Mouse (Mus musculus): ENCODE results near the gene Sik3.
"Not testable (repeated sequence)": the region's sequence is repeated elsewhere in the genome, so short reads cannot be mapped to it uniquely, and the experiment has no call there.

The Sik3 gene

GRCm38 (mm10) chr9:46155818-46156217 lies 143.2 kb downstream of the Sik3 start:
- not testable (repeated sequence) for DNase-seq

DNA sequence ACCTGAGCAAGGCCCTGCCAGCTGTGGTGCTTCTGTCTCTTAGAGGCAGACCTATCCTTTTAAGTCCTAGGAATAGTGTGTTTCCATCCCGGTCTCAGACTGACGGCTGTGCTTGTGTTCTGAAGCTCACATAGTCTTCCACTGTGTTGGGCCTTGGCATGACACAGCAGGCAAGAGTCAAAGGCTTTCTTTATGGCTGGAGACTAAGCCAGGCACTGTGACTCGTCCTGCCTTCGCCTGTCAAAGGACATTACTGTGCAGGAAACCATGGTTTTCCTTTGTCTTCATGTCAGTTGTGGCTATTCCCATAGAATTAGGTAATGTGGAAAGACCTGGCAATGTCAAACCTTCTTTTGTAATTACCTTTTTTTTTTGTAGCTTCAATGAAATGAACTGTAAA lies 144.1 kb downstream of the Sik3 start:
- no peak for DNase-seq

- peak in 1 of 2 experiments; percentile 29 for DNase-seq
These were observed 145.7 kb downstream of the Sik3 start for GRCm38 (mm10) chr9:46158273-46158813.

GRCm38 (mm10) chr9:46163430-46163829 lies 150.8 kb downstream of the Sik3 start:
- no peak for DNase-seq

DNA sequence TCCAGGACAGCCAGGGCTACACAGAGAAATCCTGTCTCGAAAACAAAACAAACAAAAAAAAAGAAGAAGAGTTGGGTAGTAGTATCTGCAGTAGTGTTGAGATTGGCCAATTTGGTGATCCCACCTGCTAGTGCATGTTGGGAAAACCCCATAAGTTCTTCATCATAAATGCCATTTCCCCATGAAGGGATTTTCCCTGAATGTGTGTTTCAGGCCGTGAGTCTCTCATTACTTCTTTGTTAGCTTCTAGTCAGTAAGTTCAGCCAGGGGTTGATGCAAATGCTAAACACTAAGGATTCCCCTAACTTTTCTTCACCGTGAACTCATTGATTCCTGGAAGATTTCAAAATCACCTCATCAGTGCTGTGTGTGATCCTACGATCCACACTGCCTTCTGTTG lies 156.2 kb downstream of the Sik3 start:
- DNase-seq = no peak

GRCm38 (mm10) chr9:46172251-46172650 lies 159.6 kb downstream of the Sik3 start:
- no peak for DNase-seq

- DNase-seq = no peak
These were observed 160.3 kb downstream of the Sik3 start for GRCm38 (mm10) chr9:46172953-46173352.

- DNase-seq = no peak
These were observed 161.3 kb downstream of the Sik3 start for GRCm38 (mm10) chr9:46173919-46174318.

- no peak for DNase-seq
These were observed 162.2 kb downstream of the Sik3 start for GRCm38 (mm10) chr9:46174770-46175294.

- no peak for DNase-seq
These were observed 162.7 kb downstream of the Sik3 start for GRCm38 (mm10) chr9:46175300-46175699.

GRCm38 (mm10) chr9:46175938-46176375 lies 163.3 kb downstream of the Sik3 start:
- no peak for DNase-seq

DNA sequence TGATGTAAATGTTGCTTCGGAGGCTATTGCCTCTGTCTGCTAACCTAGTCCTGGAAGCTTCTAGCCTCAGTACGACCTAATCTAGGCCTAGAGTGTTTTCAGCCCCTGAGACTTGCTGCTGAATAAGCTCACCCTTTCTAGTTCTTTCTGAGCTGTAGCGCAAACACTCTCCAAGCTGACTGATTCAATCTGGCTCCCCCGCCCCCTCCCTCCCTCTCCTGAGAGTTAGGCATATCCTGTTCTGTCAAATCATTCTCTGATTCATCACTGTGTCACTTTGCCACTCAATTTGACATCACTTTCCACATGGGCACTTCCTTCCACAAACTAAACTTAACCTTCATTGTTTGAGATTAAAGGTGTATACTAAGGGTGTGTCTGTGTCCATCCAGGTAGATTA lies 164.0 kb downstream of the Sik3 start:
- no peak for DNase-seq

DNA sequence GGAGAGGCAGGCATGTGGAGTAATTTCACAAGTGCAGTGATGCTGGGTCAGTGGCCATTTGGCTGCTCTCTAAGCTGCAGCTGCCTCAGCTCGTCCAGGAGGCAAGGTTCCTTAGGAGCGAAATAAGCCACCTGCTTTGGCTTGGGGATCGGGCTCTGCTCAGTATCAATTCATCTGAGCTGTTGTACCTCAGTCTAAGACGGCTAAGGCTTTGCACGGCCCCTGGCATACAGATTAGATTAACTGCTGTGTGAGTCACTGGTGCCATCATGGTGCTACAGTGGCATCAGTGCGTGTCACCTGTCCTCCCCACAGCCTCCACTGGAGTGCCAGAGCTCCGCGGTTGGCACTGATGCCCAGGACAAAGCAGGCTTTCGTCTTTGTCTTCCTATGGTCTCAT lies 166.0 kb downstream of the Sik3 start:
- DNase-seq = peak; percentile 45 to 57

DNA sequence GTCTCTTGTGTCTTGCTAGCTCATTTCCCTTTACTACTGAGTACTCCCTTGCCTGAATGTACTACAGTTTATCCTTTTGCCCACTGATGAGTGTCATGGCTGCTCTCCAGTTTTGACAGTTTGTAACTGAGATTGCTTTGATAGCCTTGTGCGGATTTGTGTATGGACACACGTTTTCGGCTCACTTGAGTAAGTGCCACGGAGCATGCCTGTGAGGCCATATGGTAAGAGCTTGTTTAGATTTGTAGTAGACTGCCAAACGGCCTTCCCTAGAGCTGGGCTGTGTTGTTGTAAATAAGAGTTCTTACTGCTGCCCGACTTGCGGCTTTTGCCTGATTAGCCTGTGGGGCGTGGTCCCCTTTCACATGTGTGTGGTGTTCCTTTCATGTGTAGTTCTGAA lies 168.7 kb downstream of the Sik3 start:
- peak; percentile 67 to 72 for DNase-seq

DNA sequence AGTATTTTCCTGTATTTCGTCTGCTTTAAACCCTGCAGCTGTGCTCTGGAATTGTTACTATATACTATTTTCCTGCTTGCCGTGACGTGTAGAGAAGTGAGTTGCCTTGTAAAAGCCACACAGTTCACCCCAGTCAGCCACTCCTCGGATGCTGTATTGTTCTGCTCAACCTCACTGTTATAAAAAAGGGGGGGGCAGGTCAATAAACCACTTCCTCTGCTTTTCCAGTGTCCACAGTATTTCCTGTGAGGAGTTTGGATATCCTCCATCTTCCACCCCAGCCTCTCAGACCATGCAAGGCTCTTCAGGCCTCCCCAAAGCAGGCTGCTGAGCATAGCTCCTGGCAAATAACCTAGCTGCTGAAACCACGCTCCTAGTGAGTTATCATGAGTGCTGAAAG lies 171.9 kb downstream of the Sik3 start:
- no peak for DNase-seq

DNA sequence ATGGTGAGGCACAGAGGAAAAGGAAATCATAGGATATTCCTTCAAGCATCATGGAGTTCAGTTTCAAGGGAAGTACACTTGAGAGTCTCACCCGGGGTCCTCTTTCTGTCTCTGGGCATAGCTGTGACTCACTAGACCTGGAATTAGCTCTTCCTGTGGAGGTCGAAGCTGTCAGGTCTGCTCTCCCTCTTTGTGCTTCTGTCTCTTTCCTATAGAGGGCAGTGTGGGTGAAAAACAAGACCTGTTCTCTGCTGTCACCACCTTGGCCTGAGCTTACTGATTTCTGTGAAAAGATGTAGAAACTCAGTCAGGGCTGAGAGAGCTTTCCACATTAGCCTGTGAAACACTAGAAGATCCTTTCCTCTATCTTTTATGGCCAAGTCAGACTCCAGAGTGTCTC lies 172.6 kb downstream of the Sik3 start:
- peak; percentile 59 to 64 for DNase-seq

- DNase-seq = no peak
These were observed 173.8 kb downstream of the Sik3 start for GRCm38 (mm10) chr9:46186387-46186786.

DNA sequence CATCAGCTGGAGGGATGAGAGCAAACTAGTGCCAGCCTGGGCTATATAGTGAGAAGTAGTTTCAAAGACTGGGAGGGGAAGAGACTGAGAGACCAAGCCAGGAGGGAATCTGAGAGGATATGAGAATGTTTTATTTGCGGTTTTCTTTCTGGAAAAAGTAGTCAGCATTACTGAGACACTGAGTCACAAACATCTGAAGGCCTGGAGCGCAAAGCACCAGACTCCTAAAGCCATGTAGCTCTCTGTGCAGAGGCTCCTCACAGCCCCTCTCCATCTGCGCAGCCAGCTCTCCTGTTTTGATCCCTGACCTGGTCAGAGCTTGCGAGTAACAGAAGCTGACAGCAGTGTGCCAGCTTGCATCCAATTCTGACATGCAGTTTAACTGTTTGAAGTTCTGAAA lies 175.8 kb downstream of the Sik3 start:
- no peak for DNase-seq

DNA sequence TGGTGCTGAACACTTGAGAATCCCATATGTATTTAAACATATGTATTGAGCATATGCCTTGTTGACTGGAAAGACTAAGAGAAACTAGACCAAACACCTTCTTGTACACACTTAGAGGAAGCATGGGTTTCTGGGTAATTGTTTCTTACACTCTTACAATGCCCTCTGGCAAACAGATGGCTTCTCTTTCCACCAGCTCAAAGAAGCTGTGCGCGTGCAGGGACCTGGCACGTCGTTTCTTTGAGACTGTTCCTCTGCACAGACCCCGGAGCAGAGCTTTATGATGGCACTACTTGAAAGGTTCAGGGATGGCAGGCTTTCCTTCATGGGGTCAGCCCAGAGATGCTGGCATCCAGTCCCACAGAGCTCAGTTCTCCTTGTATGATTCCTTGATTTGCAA lies 176.3 kb downstream of the Sik3 start:
- DNase-seq = no peak

DNA sequence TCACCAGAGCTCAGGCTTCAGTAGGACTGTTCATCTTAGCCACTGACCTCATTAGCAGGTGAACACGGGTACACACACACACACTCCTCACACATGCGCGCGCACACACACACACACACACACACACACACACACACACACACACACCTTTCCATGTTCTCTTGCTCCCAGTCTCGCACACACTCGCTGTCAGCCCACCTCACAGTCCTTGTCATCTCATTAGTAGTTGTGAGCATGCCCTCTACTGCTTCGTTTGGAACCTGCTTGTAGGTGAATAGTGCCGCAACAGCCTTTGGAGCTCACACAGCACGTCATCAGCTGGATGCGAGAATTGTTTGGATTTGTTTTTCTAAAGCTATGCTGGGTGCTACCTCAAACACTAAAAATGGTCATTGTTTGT lies 176.8 kb downstream of the Sik3 start:
- DNase-seq = peak in 1 of 2 experiments; percentile 50

DNA sequence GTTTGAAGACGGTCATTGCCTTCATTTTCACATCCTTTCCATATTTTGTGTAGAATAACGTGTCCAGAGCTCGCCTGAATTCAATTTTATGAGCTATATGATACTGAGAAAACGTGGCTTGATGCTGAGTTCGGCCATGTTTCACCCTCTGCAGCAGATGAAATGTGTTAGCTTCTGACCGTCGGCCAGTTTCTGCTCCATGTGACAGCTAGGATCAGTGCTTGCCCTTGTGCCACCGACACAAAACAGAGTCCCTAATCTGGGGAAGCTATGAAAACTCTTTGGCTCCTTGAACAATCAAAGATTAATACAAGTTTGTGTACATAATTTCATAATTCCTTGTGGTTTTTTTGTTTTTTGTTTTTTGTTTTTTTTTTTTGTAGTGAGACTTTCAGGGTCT lies 178.6 kb downstream of the Sik3 start:
- DNase-seq = no peak

DNA sequence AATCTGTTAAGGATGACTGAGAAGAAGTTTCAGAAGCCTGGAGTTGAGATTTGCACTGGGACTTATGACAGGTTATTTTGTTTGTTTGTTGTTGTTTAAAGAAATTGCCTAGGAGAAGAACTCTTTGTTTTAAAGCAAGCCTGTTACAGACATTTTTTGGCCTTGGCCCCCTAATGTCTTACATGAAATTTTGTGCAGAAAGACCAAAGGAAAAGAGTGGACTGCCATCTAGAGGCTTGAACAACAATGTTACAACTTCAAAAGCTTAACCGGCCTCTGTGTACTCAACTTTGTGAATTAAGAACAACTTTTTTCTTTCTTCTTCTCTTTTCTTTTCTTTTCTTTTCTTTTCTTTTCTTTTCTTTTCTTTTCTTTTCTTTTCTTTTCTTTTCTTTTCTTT lies 179.0 kb downstream of the Sik3 start:
- peak; percentile 42 to 47 for DNase-seq

DNA sequence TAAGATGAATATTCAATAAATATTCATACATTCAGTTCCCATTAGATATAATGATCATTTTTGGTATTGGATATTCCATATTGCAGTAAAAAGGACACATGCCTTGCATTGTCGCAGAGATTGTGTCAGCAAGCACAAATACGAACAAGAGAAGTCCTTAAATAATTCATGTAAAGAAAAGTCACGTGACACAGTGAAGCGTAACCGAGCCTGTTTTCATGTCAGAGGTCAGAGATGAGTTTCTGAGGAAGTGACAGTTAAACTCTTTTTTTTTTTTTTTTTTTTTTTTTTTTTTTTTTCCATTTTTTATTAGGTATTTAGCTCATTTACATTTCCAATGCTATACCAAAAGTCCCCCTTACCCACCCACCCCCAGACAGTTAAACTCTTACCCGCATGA lies 180.0 kb downstream of the Sik3 start:
- no peak for DNase-seq

- no peak for DNase-seq
These were observed 182.2 kb downstream of the Sik3 start for GRCm38 (mm10) chr9:46194809-46195208.

DNA sequence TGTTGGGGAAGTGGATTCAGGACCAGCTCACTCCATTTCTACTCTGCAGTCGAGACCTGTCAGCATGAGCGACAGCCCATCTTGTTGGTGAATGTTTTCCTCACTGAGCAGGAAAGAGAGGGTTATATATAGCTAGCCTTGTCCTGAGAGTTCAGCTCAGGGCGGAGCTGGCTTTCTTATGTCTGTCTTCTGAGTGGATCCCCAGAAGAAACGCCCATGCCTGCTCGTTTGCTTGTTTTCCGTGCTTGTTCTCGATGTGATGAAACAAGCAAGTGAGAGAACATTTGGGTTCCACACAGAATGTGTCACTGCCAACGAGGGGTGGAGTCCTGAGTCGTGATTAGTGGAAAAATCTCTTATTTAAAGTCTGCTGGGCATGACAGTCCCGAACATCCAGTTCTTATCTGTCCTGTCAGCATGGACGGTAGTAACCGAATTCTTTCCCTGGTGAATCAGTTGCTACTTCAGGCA lies 184.1 kb downstream of the Sik3 start:
- no peak for DNase-seq
